Mouse (Mus musculus): ENCODE measurements around the gene Otulinl.
A peak's percentile ranks its signal among the peaks of the same experiment; 100 is the strongest.

Otulinl gene

GRCm38 (mm10) chr15:27681419-27682187 lies at the start of gene Otulinl:
Otulinl (minus strand) TSS chr15:27681579.
- DNase-seq = peak; percentile 96 to 98

DNA sequence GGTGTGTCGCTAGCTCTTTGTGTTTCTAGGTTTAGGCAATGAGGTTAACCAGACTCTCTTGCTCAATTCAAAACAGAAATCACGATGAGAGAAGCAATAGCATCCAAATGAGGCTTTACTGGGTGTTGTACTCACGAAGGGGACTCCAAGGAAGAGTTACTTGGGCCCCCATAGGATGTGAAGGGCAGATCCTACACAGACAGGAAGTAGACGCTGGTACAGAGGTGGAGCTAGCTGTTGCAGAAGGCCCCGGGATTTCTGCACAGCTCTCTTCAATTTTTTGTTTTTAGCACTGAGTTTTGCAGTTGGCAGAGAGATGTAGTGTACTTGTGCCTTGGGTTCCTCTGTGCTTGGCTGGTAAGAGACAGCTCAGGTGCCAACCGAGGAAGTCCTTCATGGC lies 44.8 kb upstream of the Otulinl start:
- DNase-seq = no peak

GRCm38 (mm10) chr15:27724796-27725680 lies 43.7 kb upstream of the Otulinl start:
- no peak for DNase-seq

- no peak for DNase-seq
Observed at GRCm38 (mm10) chr15:27724298-27724697, 42.9 kb upstream of the Otulinl start.

GRCm38 (mm10) chr15:27723746-27724145 lies 42.4 kb upstream of the Otulinl start:
- DNase-seq = no peak

- peak; percentile 27 to 31 for DNase-seq
Observed at GRCm38 (mm10) chr15:27720297-27720696, 38.9 kb upstream of the Otulinl start.

- no peak for DNase-seq
Observed at GRCm38 (mm10) chr15:27718668-27719067, 37.3 kb upstream of the Otulinl start.

- peak; percentile 64 for DNase-seq
Observed at GRCm38 (mm10) chr15:27715331-27715730, 34.0 kb upstream of the Otulinl start.

- no peak for DNase-seq
Observed at GRCm38 (mm10) chr15:27710698-27711097, 29.3 kb upstream of the Otulinl start.

- DNase-seq = no peak
Observed at GRCm38 (mm10) chr15:27708968-27709612, 27.7 kb upstream of the Otulinl start.

DNA sequence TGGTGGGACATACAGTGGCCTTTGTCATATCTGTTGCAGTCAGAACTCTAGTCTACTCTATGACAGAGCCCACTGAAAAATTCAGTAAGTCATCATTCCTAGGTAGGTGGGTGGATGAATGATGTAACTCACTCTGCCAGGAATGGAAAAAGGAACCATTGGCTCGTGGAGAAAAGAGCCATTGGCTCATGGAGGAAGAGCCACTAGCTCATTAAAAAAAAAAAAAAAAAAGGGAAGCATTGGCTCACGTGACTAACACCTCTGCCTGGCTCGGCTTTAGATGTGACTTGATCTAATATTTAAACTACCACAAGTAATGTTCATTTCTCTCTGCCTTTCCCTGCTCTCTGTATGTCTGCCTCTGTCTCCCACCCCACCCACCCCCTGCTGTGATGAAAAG lies 27.1 kb upstream of the Otulinl start:
- no peak for DNase-seq

GRCm38 (mm10) chr15:27702972-27703313 lies 21.6 kb upstream of the Otulinl start:
- no peak for DNase-seq

DNA sequence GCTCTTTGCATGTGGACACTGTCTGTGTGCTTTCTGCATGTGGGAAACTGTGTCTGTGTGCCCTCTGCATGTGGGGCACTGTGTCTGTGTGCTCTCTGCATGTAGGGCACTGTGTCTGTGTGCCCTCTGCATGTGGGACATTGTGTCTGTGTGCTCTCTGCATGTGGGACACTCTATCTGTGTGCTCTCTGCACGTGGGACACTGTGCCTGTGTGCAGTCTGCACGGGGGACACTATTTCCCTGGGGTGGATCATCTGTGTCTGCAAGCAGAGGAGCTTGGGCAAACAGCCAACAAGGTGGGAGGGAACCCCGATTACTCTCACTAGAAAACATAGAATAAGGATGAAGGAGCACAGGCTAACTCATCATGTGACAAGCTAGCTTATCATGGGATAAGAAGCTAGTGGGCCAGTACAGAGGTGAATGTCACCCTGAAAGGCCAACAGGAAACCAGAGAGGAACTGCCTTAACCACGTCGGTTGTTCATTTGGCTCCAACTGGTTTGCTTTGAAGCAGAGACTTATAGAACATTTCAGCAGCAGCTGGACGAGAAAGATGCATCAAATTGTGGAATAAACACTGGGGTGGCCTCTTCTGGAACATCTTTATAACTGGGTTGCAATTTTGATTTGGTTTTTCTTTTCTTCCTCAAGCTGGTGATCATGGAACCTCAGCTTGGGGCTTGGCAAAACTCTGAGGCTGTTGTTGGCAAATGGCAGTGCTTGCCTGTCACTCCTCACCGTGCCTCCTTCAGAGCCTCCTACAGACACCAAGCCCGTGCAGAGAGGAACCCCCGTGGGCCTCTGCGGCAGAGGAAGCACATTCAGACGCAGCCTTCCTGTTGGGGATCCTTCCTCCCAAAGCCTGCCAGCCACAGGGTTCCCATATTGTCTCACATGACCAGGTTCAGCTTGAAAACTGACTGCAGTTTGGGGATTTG lies 20.9 kb upstream of the Otulinl start:
- DNase-seq = peak; percentile 20 to 24

DNA sequence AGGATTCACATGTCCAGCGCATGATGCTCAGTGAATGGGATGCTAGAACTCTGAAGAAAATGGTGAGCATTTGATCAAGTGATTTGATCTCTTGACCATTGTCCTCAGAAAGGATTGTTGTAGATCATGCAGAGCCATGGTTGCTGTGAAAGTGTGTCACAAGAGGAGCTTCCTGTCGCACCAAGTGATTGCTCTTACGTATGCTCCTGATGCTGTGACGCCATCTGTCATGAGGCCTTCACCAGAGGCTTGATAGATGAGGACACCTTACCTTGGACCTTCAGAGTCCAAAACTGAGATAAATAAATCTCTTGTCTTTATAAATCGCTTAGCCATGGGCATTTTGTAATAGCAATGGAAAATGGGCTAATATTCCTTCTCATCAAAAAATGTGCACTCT lies 16.3 kb upstream of the Otulinl start:
- no peak for DNase-seq

DNA sequence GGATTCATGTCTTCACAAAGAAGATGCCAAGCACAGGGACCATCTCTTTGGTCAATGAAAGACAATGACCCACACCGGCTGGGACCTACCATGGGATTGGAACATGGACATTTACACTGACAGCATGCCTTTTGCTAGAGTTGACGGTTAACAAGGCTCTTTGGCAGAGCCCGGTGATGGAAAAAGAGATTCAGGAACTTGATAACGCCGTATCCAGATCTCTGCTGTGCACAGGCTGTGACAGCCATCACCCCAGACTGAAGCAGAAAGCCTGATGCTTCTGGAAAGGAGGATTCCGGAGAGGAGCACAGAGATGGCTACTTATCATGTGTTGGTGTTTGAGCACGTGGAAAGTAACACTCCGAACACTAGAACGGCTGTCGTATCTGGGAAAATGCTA lies 11.9 kb upstream of the Otulinl start:
- DNase-seq = no peak

DNA sequence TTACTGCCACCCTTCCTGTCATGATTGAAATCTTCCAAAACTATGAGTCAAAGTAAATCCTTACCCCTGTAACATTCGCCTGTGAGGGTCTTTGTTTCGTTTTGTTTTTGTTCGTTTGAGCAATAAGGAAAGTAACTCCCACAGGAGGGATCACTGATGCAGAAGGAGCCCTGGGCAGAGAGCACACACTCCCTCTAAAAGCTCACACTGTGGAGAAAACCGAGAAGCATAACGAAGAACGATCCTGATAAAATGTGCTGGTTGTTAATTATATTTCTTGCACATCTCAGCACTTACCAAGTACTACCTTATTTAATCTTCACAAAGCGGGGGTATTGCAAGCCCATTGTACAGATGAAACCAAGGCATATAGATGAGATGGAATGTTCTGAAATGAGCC lies 10.8 kb upstream of the Otulinl start:
- DNase-seq = no peak

GRCm38 (mm10) chr15:27691213-27691612 lies 9.8 kb upstream of the Otulinl start:
- DNase-seq = no peak

GRCm38 (mm10) chr15:27688041-27688651 lies 6.8 kb upstream of the Otulinl start:
- no peak for DNase-seq

- no peak for DNase-seq
Observed at GRCm38 (mm10) chr15:27684813-27685212, 3.4 kb upstream of the Otulinl start.

- no peak for DNase-seq
Observed at GRCm38 (mm10) chr15:27683206-27683605, 1.8 kb upstream of the Otulinl start.

- no peak for DNase-seq
Observed at GRCm38 (mm10) chr15:27682619-27683018, 1.2 kb upstream of the Otulinl start.

GRCm38 (mm10) chr15:27680997-27681396 lies 382 bp downstream of the Otulinl start:
- no peak for DNase-seq

All from cerebellum, postnatal 10 days (tissue).